Mouse (Mus musculus): ENCODE results near the gene Rbp7. TPM values are rescaled to one million over a fixed set of nuclear protein-coding genes. Genes with fewer than 3 reads are reported as not detected.

The Rbp7 gene
- 3.5 and 3.6 TPM in 2 replicates for polyA plus RNA-seq (2011; ENCODE audit: insufficient read depth, insufficient read length, low read depth, missing spikeins)

DNA sequence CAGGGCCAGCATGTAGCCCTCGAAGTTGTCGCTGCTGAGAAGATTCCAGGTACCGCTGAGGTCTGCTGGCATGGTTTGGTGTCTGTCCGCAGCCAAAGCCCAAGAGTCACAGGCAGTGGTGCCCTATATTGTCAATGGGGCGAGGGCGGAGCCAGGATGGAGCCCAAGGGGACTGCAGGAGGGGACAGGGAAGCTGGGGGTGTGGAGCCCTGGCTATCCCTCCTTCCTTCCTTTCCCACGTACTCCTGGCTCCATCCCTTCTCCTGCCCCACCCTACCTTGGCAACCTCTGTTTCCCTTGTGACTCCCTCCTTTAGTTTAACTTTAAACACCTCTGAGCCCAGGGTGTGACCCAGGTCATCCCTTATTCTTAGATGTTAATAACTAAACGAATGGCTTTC lies at the start of gene Rbp7:
Rbp7 (minus strand) TSS at position 100 of the 400 bp plus-strand sequence.
- H3K4me3 ChIP-seq (ENCODE audit: low read depth, low read length), result peak within 1 kb of the TSS; percentile 11; the same call in 1 of the 2 replicates
- H3K4me1 ChIP-seq (ENCODE audit: control insufficient read depth, insufficient read depth, low read length), result no peaks in the 10 kb centered on the region
- H3K9ac ChIP-seq (ENCODE audit: low read depth, poor library complexity, severe bottlenecking), result no peak within 1 kb of the TSS
- peak; percentile 35 for TF ChIP-seq CTCF (IDR thresholded peaks at IDR 0.05; ENCODE audit: low read depth, low read length)
- TF ChIP-seq POLR2A (IDR thresholded peaks at IDR 0.05; ENCODE audit: insufficient read depth, low read length), result no peak
- H3K36me3 ChIP-seq (ENCODE audit: control insufficient read depth, insufficient read depth, low read length, poor library complexity, severe bottlenecking), result no peaks in the 10 kb centered on the region
- no peaks in the 10 kb centered on the region for H3K27me3 ChIP-seq (ENCODE audit: control insufficient read depth, insufficient read depth, low read length, poor library complexity, severe bottlenecking)
- no peak within 1 kb of the TSS for H3K27ac ChIP-seq (ENCODE audit: insufficient read depth, low read length)
- no peaks in the 10 kb centered on the region for H3K9me3 ChIP-seq (replicated peaks; ENCODE audit: control insufficient read depth, insufficient read depth, low read length, poor library complexity, severe bottlenecking)

DNA sequence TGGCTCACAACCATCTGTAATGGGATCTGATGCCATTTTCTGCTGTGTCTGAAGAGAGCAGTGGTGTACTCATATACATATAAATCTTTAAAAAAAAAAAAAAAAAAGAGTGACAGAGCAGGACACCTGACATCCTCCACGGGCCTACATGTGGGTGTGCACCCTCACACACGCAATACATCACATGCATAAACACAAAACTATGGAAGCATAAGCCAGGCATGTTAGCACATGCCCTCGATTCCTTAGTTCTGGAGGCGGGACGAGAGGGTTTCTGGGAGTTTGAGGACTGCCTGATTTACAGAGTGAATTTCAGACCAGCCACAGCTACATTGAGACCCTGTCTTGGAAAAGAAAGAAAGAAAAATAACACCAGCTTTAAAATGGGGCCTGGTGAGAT lies 49.6 kb upstream of the Rbp7 start:
- H3K27me3 ChIP-seq (ENCODE audit: control insufficient read depth, insufficient read depth, low read length, poor library complexity, severe bottlenecking), result no peaks in the 10 kb centered on the region
- H3K9ac ChIP-seq (ENCODE audit: low read depth, poor library complexity, severe bottlenecking), result no peak overlapping the region
- peaks cover 4% of the 10 kb centered on the region; the same call in 1 of the 2 replicates for H3K36me3 ChIP-seq (ENCODE audit: control insufficient read depth, insufficient read depth, low read length, poor library complexity, severe bottlenecking)
- no peak overlapping the region for H3K4me3 ChIP-seq (ENCODE audit: low read depth, low read length)
- TF ChIP-seq POLR2A (IDR thresholded peaks at IDR 0.05; ENCODE audit: insufficient read depth, low read length), result no peak
- no peak for TF ChIP-seq CTCF (IDR thresholded peaks at IDR 0.05; ENCODE audit: low read depth, low read length)
- no peak for TF ChIP-seq EP300 (IDR thresholded peaks at IDR 0.05; ENCODE audit: insufficient read depth, low read depth, low read length)
- no peaks in the 10 kb centered on the region for H3K9me3 ChIP-seq (replicated peaks; ENCODE audit: control insufficient read depth, insufficient read depth, low read length, poor library complexity, severe bottlenecking)
- peaks cover 2% of the 10 kb centered on the region for H3K4me1 ChIP-seq (ENCODE audit: control insufficient read depth, insufficient read depth, low read length)
- peak overlapping the region; percentile 37 for H3K27ac ChIP-seq (ENCODE audit: insufficient read depth, low read length)

DNA sequence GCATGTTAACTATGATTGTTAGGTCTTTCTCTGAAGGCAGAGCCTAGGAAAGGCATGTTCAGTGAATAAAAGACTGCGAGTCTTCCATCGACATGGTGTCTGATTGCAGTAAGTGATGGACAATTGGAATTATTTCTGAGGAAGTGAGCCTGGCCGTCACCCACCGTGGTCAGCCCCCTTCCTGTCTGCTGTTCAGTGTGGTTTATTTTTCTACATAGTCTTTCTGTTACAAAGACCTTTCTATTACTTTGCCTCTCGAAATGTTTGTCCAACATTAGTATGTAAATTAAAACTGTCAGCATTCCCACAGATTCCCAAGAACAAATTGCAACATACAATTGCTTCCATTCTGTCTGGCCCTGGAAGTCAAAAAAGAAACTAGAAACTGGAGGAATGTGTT lies 45.0 kb upstream of the Rbp7 start:
- Histone ChIP-seq H3K9ac (ENCODE audit: low read depth, poor library complexity, severe bottlenecking) (no peak overlapping the region), H3K9me3 (replicated peaks; ENCODE audit: control insufficient read depth, insufficient read depth, low read length, poor library complexity, severe bottlenecking) (no peaks in the 10 kb centered on the region), H3K4me3 (ENCODE audit: low read depth, low read length) (no peak overlapping the region), H3K36me3 (ENCODE audit: control insufficient read depth, insufficient read depth, low read length, poor library complexity, severe bottlenecking) (peaks cover 28% of the 10 kb centered on the region), H3K27ac (ENCODE audit: insufficient read depth, low read length) (no peak overlapping the region), H3K4me1 (ENCODE audit: control insufficient read depth, insufficient read depth, low read length) (peaks cover 2% of the 10 kb centered on the region), H3K27me3 (ENCODE audit: control insufficient read depth, insufficient read depth, low read length, poor library complexity, severe bottlenecking) (no peaks in the 10 kb centered on the region)
- no peak for TF ChIP-seq CTCF (IDR thresholded peaks at IDR 0.05; ENCODE audit: low read depth, low read length)
- TF ChIP-seq POLR2A (IDR thresholded peaks at IDR 0.05; ENCODE audit: insufficient read depth, low read length), result no peak
- TF ChIP-seq EP300 (IDR thresholded peaks at IDR 0.05; ENCODE audit: insufficient read depth, low read depth, low read length), result no peak

DNA sequence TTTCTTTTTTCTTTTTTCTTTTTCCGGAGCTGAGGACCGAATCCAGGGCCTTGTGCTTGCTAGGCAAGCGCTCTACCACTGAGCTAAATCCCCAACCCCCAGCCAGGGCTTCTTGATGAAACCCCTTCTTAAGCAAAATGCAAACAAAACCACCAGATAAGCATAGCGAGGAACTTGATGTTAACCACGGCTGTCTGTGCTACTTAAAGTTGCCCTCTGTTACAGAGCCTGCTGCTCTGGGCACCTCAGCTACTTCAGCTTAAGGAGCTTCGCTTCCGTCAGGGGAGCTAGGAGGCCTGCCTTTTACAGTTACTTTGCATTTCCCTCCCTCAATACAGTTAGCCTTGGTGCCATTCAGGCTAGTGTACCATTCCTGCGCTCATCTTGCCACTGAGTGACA lies 44.1 kb upstream of the Rbp7 start:
- no peak overlapping the region for H3K9ac ChIP-seq (ENCODE audit: low read depth, poor library complexity, severe bottlenecking)
- H3K4me1 ChIP-seq (ENCODE audit: control insufficient read depth, insufficient read depth, low read length), result no peaks in the 10 kb centered on the region
- H3K4me3 ChIP-seq (ENCODE audit: low read depth, low read length), result no peak overlapping the region
- no peaks in the 10 kb centered on the region for H3K27me3 ChIP-seq (ENCODE audit: control insufficient read depth, insufficient read depth, low read length, poor library complexity, severe bottlenecking)
- H3K36me3 ChIP-seq (ENCODE audit: control insufficient read depth, insufficient read depth, low read length, poor library complexity, severe bottlenecking), result peaks cover 34% of the 10 kb centered on the region
- no peaks in the 10 kb centered on the region for H3K9me3 ChIP-seq (replicated peaks; ENCODE audit: control insufficient read depth, insufficient read depth, low read length, poor library complexity, severe bottlenecking)
- TF ChIP-seq EP300 (IDR thresholded peaks at IDR 0.05; ENCODE audit: insufficient read depth, low read depth, low read length), result no peak
- TF ChIP-seq CTCF (IDR thresholded peaks at IDR 0.05; ENCODE audit: low read depth, low read length), result no peak
- no peak for TF ChIP-seq POLR2A (IDR thresholded peaks at IDR 0.05; ENCODE audit: insufficient read depth, low read length)
- H3K27ac ChIP-seq (ENCODE audit: insufficient read depth, low read length), result no peak overlapping the region

- Histone ChIP-seq H3K4me3 (ENCODE audit: low read depth, low read length) (no peak overlapping the region), H3K36me3 (ENCODE audit: control insufficient read depth, insufficient read depth, low read length, poor library complexity, severe bottlenecking) (peaks cover 42% of the 10 kb centered on the region), H3K27ac (ENCODE audit: insufficient read depth, low read length) (no peak overlapping the region), H3K4me1 (ENCODE audit: control insufficient read depth, insufficient read depth, low read length) (no peaks in the 10 kb centered on the region), H3K9me3 (replicated peaks; ENCODE audit: control insufficient read depth, insufficient read depth, low read length, poor library complexity, severe bottlenecking) (no peaks in the 10 kb centered on the region), H3K27me3 (ENCODE audit: control insufficient read depth, insufficient read depth, low read length, poor library complexity, severe bottlenecking) (no peaks in the 10 kb centered on the region), H3K9ac (ENCODE audit: low read depth, poor library complexity, severe bottlenecking) (no peak overlapping the region)
- no peak for TF ChIP-seq CTCF (IDR thresholded peaks at IDR 0.05; ENCODE audit: low read depth, low read length)
- no peak for TF ChIP-seq POLR2A (IDR thresholded peaks at IDR 0.05; ENCODE audit: insufficient read depth, low read length)
- TF ChIP-seq EP300 (IDR thresholded peaks at IDR 0.05; ENCODE audit: insufficient read depth, low read depth, low read length), result no peak
These were observed 41.8 kb upstream of the Rbp7 start for GRCm38 (mm10) chr4:149496612-149497011.

DNA sequence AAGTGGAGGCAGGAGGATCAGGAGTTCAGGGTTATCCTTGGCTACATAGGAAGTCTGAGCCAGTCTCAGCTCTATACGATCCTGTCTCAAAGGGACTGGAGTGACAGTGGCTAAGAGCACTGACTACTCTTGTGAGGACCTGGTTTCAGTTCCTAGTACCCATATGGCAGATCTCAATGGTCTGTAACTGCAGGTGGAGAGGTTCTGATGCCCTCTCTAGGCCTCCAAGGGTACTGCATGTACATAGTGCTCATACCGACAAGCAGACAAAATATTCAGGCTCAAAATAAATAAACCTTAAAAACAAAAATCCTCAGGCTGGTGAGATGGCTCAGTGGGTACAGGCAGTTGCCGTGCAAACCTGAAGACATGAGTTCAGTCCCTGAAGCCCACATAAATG lies 36.4 kb upstream of the Rbp7 start:
- H3K27ac ChIP-seq (ENCODE audit: insufficient read depth, low read length), result no peak overlapping the region
- TF ChIP-seq EP300 (IDR thresholded peaks at IDR 0.05; ENCODE audit: insufficient read depth, low read depth, low read length) (no peak), POLR2A (IDR thresholded peaks at IDR 0.05; ENCODE audit: insufficient read depth, low read length) (no peak), CTCF (IDR thresholded peaks at IDR 0.05; ENCODE audit: low read depth, low read length) (no peak)
- no peak overlapping the region for H3K4me3 ChIP-seq (ENCODE audit: low read depth, low read length)
- no peaks in the 10 kb centered on the region for H3K4me1 ChIP-seq (ENCODE audit: control insufficient read depth, insufficient read depth, low read length)
- peaks cover 63% of the 10 kb centered on the region for H3K36me3 ChIP-seq (ENCODE audit: control insufficient read depth, insufficient read depth, low read length, poor library complexity, severe bottlenecking)
- no peaks in the 10 kb centered on the region for H3K9me3 ChIP-seq (replicated peaks; ENCODE audit: control insufficient read depth, insufficient read depth, low read length, poor library complexity, severe bottlenecking)
- no peaks in the 10 kb centered on the region for H3K27me3 ChIP-seq (ENCODE audit: control insufficient read depth, insufficient read depth, low read length, poor library complexity, severe bottlenecking)
- no peak overlapping the region for H3K9ac ChIP-seq (ENCODE audit: low read depth, poor library complexity, severe bottlenecking)
